Mouse (Mus musculus) midbrain, postnatal 0 days (tissue): ENCODE results near the gene Vps13d. TPM values are rescaled to one million over a fixed set of nuclear protein-coding genes. Genes with fewer than 3 reads are reported as not detected.

Experiments
- ATAC-seq: fragments of 200-750 bp; cut with Nextera tagmentation; 2 replicates; pipeline ENCODE4 v1.8.0; 2017; ENCODE audit warnings: moderate number of reproducible peaks, mild to moderate bottlenecking, moderate TSS enrichment, moderate library complexity; ENCODE audit not compliant: low FRiP score
- DNase-seq: peaks from one replicate; pipeline ENCODE4 v3.0.0-alpha.2; 2015; ENCODE audit warnings: low spot score
- H3K27ac ChIP-seq: fragments of 300-500 bp; sonication (generic); 2 replicates; pipeline ENCODE4 v1.5.1; 2014; ENCODE audit warnings: low read depth, mild to moderate bottlenecking, low read length, mixed read lengths
- H3K27me3 ChIP-seq: fragments of 300-500 bp; sonication (generic); 2 replicates; pipeline ENCODE4 v1.6.1; 2014; ENCODE audit warnings: low read length, control low read depth, mixed read lengths; ENCODE audit not compliant: insufficient read depth
- H3K36me3 ChIP-seq: fragments of 300-500 bp; sonication (generic); 2 replicates; pipeline ENCODE4 v1.6.1; 2014; ENCODE audit warnings: low read length, control low read depth, mixed read lengths; ENCODE audit not compliant: insufficient read depth
- H3K4me1 ChIP-seq: fragments of 300-500 bp; sonication (generic); 2 replicates; pipeline ENCODE4 v1.6.1; 2014; ENCODE audit warnings: mild to moderate bottlenecking, control low read depth, antibody characterized with exemption, low read length, mixed read lengths; ENCODE audit not compliant: insufficient read depth
- H3K4me2 ChIP-seq: fragments of 300-500 bp; sonication (generic); 2 replicates; pipeline ENCODE4 v1.6.1; 2014; ENCODE audit warnings: low read depth, mild to moderate bottlenecking, low read length, mixed read lengths; ENCODE audit not compliant: poor library complexity, severe bottlenecking
- H3K4me3 ChIP-seq: fragments of 300-500 bp; sonication (generic); 2 replicates; pipeline ENCODE4 v1.5.1; 2014; ENCODE audit warnings: low read depth, mild to moderate bottlenecking, low read length, moderate library complexity
- H3K9ac ChIP-seq: fragments of 300-500 bp; sonication (generic); replicated peaks from 2 replicates; pipeline ENCODE4 v1.6.1; 2014; ENCODE audit warnings: mild to moderate bottlenecking, low read length, moderate library complexity, mixed read lengths; ENCODE audit not compliant: poor library complexity, severe bottlenecking
- H3K9me3 ChIP-seq: fragments of 300-500 bp; sonication (generic); 2 replicates; pipeline ENCODE4 v1.6.1; 2016; ENCODE audit warnings: low read length, control low read depth
- CTCF ChIP-seq: IDR thresholded peaks from 2 replicates; pipeline ENCODE4 v1.5.1; 2016; ENCODE audit warnings: antibody characterized with exemption, mild to moderate bottlenecking
- WGBS: fragments of 180-500 bp; shearing (Covaris S2); extraction: QIAGEN DNeasy Blood & Tissue Kit; methylation state at CpG from one replicate; pipeline ENCODE4 v1.1.7; 2014; 5-methylcytosine and 5-hydroxymethylcytosine counted together
- polyA plus RNA-seq: library from polyadenylated mRNA; unstranded; fragments of >200 nt; fragmentation: Nextera tagmentation; extraction: Ambion mirVana; gene quantifications from 2 replicates; pipeline ENCODE4 v1.2.1, GENCODE M21; 2015
- total RNA-seq: library from RNA; depleted of rRNA; stranded (reverse); fragments of >200 nt; gene quantifications from 2 replicates; pipeline ENCODE4 v1.2.3, GENCODE M21; 2014

Gene Vps13d
- total and polyA plus RNA-seq, 2 experiments from 2014 or later: 9.1 to 35.6 TPM

GRCm38 (mm10) chr4:145073728-145074127 is 121.1 kb downstream of the Vps13d start:
- WGBS: 92% methylated on average over 7 of the region's 7 CpGs
- no peak for ATAC-seq

GRCm38 (mm10) chr4:145071942-145072341 is 122.9 kb downstream of the Vps13d start:
- no peak for ATAC-seq
- DNase-seq: no peak
- 90% methylated on average over 7 of the region's 7 CpGs for WGBS
- Histone ChIP-seq H3K4me3 (no peak overlapping the region), H3K27ac (no peak overlapping the region), H3K4me2 (no peak overlapping the region), H3K36me3 (peaks cover 54% of the 10 kb centered on the region), H3K4me1 (no peaks in the 10 kb centered on the region), H3K9ac (no peak overlapping the region), H3K27me3 (no peaks in the 10 kb centered on the region), H3K9me3 (no peaks in the 10 kb centered on the region)
- no peak for TF ChIP-seq CTCF

More at GRCm38 (mm10) chr4:145073728-145074127, 121.1 kb downstream of the Vps13d start:
- H3K27me3 ChIP-seq: no peaks in the 10 kb centered on the region
- H3K4me3 ChIP-seq: no peak overlapping the region
- H3K9me3 ChIP-seq: no peaks in the 10 kb centered on the region
- no peak overlapping the region for H3K27ac ChIP-seq
- peaks cover 57% of the 10 kb centered on the region for H3K36me3 ChIP-seq
- H3K4me2 ChIP-seq: no peak overlapping the region
- H3K9ac ChIP-seq: no peak overlapping the region
- DNase-seq: no peak
- no peaks in the 10 kb centered on the region for H3K4me1 ChIP-seq
- TF ChIP-seq CTCF: no peak

DNA sequence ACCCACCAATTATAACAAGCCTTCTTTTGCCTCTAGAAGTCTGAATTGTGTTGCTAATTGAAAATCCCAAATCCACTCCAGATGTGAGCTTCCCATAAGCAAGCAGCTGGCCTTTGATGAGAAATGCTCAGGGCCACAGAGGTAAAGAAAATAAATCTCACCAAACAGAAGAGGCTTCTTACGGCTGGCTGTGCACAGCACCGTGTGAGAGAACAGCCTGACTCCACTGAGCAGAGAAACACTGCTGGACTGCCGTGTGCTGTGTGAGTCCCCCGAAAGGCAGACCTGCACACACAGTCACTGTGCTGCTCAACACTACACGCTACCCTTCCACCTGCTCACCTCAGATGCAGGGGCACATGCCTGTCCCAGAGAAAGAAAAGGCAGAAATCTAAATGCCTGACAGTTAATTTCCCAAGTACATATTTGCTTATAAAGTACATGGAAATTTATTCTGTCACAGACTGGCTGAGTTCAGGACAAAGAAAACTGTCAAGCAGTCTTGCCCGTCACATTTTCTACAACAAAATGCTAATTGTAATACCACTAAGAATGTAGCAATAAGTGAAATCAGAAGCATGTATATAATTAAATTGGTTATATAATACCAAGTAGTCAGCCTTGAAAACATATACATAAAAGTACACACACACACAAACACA is 127.7 kb downstream of the Vps13d start:
- WGBS: 19% methylated on average over 6 of the region's 6 CpGs
- Histone ChIP-seq H3K4me2 (no peak overlapping the region), H3K9me3 (no peaks in the 10 kb centered on the region), H3K4me1 (no peaks in the 10 kb centered on the region), H3K27me3 (no peaks in the 10 kb centered on the region), H3K4me3 (no peak overlapping the region), H3K36me3 (peaks cover 49% of the 10 kb centered on the region), H3K9ac (no peak overlapping the region), H3K27ac (no peak overlapping the region)
- DNase-seq (no peak), ATAC-seq (no peak)
- no peak for TF ChIP-seq CTCF

DNA sequence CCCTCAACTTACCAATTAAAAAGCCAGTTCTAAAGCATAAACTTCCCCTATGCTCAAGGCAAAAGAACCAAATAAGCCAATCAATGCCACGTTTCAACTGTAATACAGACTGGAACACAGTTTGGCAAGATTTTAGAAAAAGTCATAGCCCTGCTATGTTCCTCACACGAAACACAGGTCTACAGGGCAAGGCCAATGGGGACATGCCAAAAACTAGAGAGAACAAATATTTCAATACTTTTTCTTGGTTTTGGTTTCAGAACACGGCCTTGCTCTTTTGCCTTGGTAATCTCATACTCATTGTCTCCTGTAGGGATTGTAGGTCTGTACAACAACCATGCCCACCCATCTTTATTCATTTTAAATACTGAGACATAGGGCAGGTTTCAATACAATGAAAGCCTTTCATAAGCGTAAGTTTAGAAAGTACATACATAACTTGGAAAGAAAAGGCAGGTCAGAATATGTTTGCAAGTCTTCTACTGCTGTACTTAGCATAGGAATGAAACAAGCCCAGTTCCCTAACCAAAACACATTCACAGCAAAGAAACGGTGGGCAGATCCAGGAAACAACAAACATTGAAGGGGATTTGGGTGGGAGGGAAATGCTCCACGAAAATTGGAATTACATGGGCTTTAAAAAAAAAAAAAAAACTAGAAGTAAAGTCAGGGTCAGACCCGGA is 128.3 kb downstream of the Vps13d start:
- DNase-seq (no peak), ATAC-seq (no peak)
- H3K27ac ChIP-seq: no peak overlapping the region
- H3K27me3 ChIP-seq: no peaks in the 10 kb centered on the region
- 32% methylated on average over 7 of the region's 7 CpGs for WGBS
- H3K4me2 ChIP-seq: no peak overlapping the region
- H3K9me3 ChIP-seq: no peaks in the 10 kb centered on the region
- H3K36me3 ChIP-seq: peaks cover 47% of the 10 kb centered on the region
- H3K9ac ChIP-seq: no peak overlapping the region
- no peaks in the 10 kb centered on the region for H3K4me1 ChIP-seq
- H3K4me3 ChIP-seq: no peak overlapping the region
- TF ChIP-seq CTCF: no peak

GRCm38 (mm10) chr4:145058749-145059442 is 135.9 kb downstream of the Vps13d start:
- no peak overlapping the region for H3K9ac ChIP-seq
- H3K4me3 ChIP-seq: no peak overlapping the region
- H3K9me3 ChIP-seq: no peaks in the 10 kb centered on the region
- H3K4me1 ChIP-seq: no peaks in the 10 kb centered on the region
- TF ChIP-seq CTCF: no peak
- no peaks in the 10 kb centered on the region for H3K27me3 ChIP-seq
- ATAC-seq (no peak), DNase-seq (no peak)
- H3K4me2 ChIP-seq: no peak overlapping the region
- peaks cover 58% of the 10 kb centered on the region for H3K36me3 ChIP-seq
- WGBS: 84% methylated on average over 2 of the region's 2 CpGs
- H3K27ac ChIP-seq: no peak overlapping the region

- DNase-seq: no peak
- no peak overlapping the region for H3K27ac ChIP-seq
- 98% methylated on average over 3 of the region's 3 CpGs for WGBS
- no peak overlapping the region for H3K4me3 ChIP-seq
- H3K4me1 ChIP-seq: no peaks in the 10 kb centered on the region
- no peak for TF ChIP-seq CTCF
- no peak for ATAC-seq
- no peak overlapping the region for H3K4me2 ChIP-seq
- H3K36me3 ChIP-seq: peaks cover 48% of the 10 kb centered on the region
- no peaks in the 10 kb centered on the region for H3K27me3 ChIP-seq
- H3K9me3 ChIP-seq: no peaks in the 10 kb centered on the region
- no peak overlapping the region for H3K9ac ChIP-seq
These were observed 138.5 kb downstream of the Vps13d start for GRCm38 (mm10) chr4:145056346-145056745.
